10 mouse cellular contexts compared by ENCODE assay signal in genomic region chr1:162871701-162872311, GRCm38 (mm10). TPM values are rescaled to one million over a fixed set of nuclear protein-coding genes. Genes with fewer than 3 reads are reported as not detected.
DNase-seq lines count a peak whose midpoint lies in the region.
"Had no signal": no experiment of that assay in that cellular context is flagged by ENCODE, and none has a peak within 500 bp of the region (broad histone marks: within the 10 kb centered on the region; RNA-seq: fewer than 3 reads in every experiment).

No protein-coding gene starts in this region.

- peak; percentile 50 for DNase-seq in adrenal gland, adult 2 months
- DNase-seq in adrenal gland, postnatal 4 days (ENCODE audit: low spot score in 2 of 2): no peak
- DNase-seq in lung, postnatal 10 days: peak; percentile 58
- no peak for DNase-seq in lung, postnatal 25 days (ENCODE audit: low spot score)
- peak; percentile 56 for DNase-seq in kidney, postnatal 10 days
- peak; percentile 27 for DNase-seq in testis, postnatal 14 days (ENCODE audit: low spot score)
- DNase-seq in left cerebral cortex, adult 11 months (ENCODE audit: low spot score): no peak
- DNase-seq in cerebellum, adult 8-10 months: no peak

RNA-seq across cellular contexts. Expression of gene Fmo1, which starts 5.4 kb away (rescaled TPM):
- 100 to 1,000 TPM; 241 to 652 TPM for total RNA-seq in adrenal gland, adult 2 months (2021)
- polyA plus RNA-seq in adrenal gland, adult 2 months (2012; rRNA removed): 20.8 and 29.8 TPM in 2 replicates
- 100 to 1,000 TPM; 106 to 126 TPM for total RNA-seq in adrenal gland, postnatal 4 days (2021)

RNA-seq across cellular contexts. Expression of gene Fmo2, which starts 26.7 kb away (rescaled TPM):
- total RNA-seq in adrenal gland, adult 2 months (2021): 10 to 100 TPM; 45.6 to 72.3 TPM
- polyA plus RNA-seq in adrenal gland, adult 2 months (2012; rRNA removed): 2.4 and 10.4 TPM in 2 replicates
- 10 to 100 TPM; 26.0 to 37.4 TPM for total RNA-seq in adrenal gland, postnatal 4 days (2021)

RNA-seq across cellular contexts. Expression of gene Fmo4, which starts 58.0 kb away (rescaled TPM):
- 1 to 10 TPM; 1.2 to 2.1 TPM for total RNA-seq in adrenal gland, adult 2 months (2021)
- polyA plus RNA-seq in adrenal gland, adult 2 months (2012; rRNA removed): 0.17 and 0.46 TPM in 2 replicates
- total RNA-seq in adrenal gland, postnatal 4 days (2021): 1 to 10 TPM; 1.5 to 2.0 TPM
- total RNA-seq: left cerebral cortex, postnatal 36 days had no signal
- polyA plus RNA-seq: heart, embryonic 12.5 days had no signal

Comparison
In these comparisons a context has a peak if more than half of its experiments do, and no peak if none do; other contexts are left out.
1. DNase-seq: peak in adrenal gland, adult 2 months (single experiment), lung, postnatal 10 days (single experiment), kidney, postnatal 10 days (single experiment) and testis, postnatal 14 days (single experiment); none in adrenal gland, postnatal 4 days (0 of 2), lung, postnatal 25 days (single experiment), left cerebral cortex, adult 11 months (single experiment) and cerebellum, adult 8-10 months (single experiment).